Mouse (Mus musculus): Measurements from ENCODE around the gene Cd247. TPM values are rescaled to one million over a fixed set of nuclear protein-coding genes. Genes with fewer than 3 reads are reported as not detected.

The Cd247 gene
- polyA plus RNA-seq, 1 experiment, result 17.2 TPM

DNA sequence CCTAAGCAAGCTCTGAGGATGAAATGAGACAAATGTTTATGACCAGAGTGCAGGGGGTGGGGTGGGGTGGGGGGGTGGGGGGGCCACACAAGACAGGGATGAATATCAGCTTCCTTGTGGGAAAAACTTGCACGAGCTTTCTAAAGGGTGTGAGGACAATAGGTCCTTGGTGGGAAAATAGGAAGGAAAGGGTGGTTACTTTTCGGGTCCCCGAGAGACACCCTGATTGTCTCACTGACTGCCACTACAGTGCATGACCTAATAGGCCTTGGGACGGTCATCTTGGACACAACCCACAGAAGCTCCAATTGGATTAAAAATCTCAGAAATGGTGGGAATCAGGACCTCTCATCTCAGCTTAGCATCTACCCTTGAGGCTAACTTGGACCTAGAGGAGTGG, 30.7 kb downstream of the Cd247 start:
- Histone ChIP-seq H3K4me1 (ENCODE audit: control insufficient read depth, insufficient read depth, low read length) (no peaks in the 10 kb centered on the region), H3K27ac (ENCODE audit: control insufficient read depth, insufficient read depth, low read depth, low read length) (no peak overlapping the region), H3K4me3 (ENCODE audit: control insufficient read depth, low read depth, low read length) (no peak overlapping the region), H3K36me3 (ENCODE audit: control insufficient read depth, insufficient read depth, low read length) (no peaks in the 10 kb centered on the region), H3K27me3 (ENCODE audit: control insufficient read depth, insufficient read depth, low read length) (no peaks in the 10 kb centered on the region)
- TF ChIP-seq POLR2A (IDR thresholded peaks at IDR 0.05; ENCODE audit: control insufficient read depth, low read depth, low read length) (no peak), CTCF (IDR thresholded peaks at IDR 0.05; ENCODE audit: control insufficient read depth, insufficient read depth, insufficient replicate concordance, low read depth, low read length) (no peak)

DNA sequence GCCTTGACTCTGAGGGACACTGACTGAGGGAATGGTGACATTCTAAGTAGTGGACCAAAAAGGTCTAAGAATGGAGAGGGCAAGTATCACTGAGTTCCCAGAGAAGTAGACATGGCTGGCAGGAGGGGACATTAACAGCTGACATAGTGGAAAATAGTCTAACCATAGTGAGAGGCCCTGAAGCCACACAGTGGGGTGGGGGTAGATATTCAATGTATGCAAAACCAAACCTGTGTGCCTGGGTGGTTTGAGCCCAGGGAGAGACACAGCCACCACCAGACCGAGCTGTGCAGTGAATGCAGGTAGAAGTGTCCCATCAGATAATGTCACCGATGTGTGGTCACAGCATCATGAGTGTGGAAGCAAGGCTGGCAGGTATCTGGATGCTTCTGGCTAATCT, 33.5 kb downstream of the Cd247 start:
- H3K27me3 ChIP-seq (ENCODE audit: control insufficient read depth, insufficient read depth, low read length), result no peaks in the 10 kb centered on the region
- no peak overlapping the region for H3K27ac ChIP-seq (ENCODE audit: control insufficient read depth, insufficient read depth, low read depth, low read length)
- H3K4me3 ChIP-seq (ENCODE audit: control insufficient read depth, low read depth, low read length), result no peak overlapping the region
- H3K4me1 ChIP-seq (ENCODE audit: control insufficient read depth, insufficient read depth, low read length), result no peaks in the 10 kb centered on the region
- TF ChIP-seq POLR2A (IDR thresholded peaks at IDR 0.05; ENCODE audit: control insufficient read depth, low read depth, low read length) (no peak), CTCF (IDR thresholded peaks at IDR 0.05; ENCODE audit: control insufficient read depth, insufficient read depth, insufficient replicate concordance, low read depth, low read length) (no peak)
- H3K36me3 ChIP-seq (ENCODE audit: control insufficient read depth, insufficient read depth, low read length), result no peaks in the 10 kb centered on the region

DNA sequence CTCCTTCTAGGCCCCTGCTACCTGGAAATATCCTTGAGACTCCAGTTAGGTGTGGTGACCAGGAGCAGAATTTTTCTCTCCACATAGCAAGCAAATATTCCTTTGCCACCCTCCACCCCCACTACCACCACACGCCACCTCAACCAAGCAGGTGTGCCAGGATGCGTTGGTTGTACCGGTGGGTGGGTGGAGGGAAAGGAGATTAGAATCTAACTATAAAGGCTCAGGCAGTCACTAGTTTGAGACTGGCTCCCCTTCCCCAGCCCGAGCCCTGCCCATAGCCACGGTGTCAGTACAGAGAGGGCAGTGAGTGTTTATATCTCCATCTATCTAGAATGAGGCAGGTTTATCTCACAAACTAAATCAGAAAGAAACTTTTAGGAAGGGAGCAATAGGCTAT, 39.7 kb downstream of the Cd247 start:
- no peaks in the 10 kb centered on the region for H3K4me1 ChIP-seq (ENCODE audit: control insufficient read depth, insufficient read depth, low read length)

DNA sequence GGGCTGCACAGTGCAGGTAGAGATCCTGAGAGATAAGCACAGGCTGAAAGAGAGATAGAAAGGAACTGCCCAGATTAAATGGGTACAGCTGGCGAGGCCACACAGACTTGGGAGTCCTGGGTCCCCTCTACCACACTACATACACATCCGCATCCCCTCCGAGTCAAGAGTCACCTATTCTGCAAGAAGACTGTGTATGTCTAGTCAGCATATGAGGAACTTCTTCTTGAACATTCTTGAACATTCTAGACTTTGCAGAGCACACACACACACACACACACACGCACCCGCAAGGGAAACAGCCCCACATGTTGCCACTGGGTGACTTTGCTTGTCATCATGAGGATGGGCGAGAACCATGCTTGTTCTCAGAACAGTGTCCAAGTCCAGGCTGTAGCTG, 40.1 kb downstream of the Cd247 start:
- no peaks in the 10 kb centered on the region for H3K27me3 ChIP-seq (ENCODE audit: control insufficient read depth, insufficient read depth, low read length)
- no peaks in the 10 kb centered on the region for H3K36me3 ChIP-seq (ENCODE audit: control insufficient read depth, insufficient read depth, low read length)
- H3K4me3 ChIP-seq (ENCODE audit: control insufficient read depth, low read depth, low read length), result no peak overlapping the region
- H3K27ac ChIP-seq (ENCODE audit: control insufficient read depth, insufficient read depth, low read depth, low read length), result no peak overlapping the region
- TF ChIP-seq POLR2A (IDR thresholded peaks at IDR 0.05; ENCODE audit: control insufficient read depth, low read depth, low read length), result no peak
- H3K4me1 ChIP-seq (ENCODE audit: control insufficient read depth, insufficient read depth, low read length), result no peaks in the 10 kb centered on the region

More for the DNA sequence above, 39.7 kb downstream of the Cd247 start:
- H3K27ac ChIP-seq (ENCODE audit: control insufficient read depth, insufficient read depth, low read depth, low read length), result no peak overlapping the region
- TF ChIP-seq POLR2A (IDR thresholded peaks at IDR 0.05; ENCODE audit: control insufficient read depth, low read depth, low read length) (no peak), CTCF (IDR thresholded peaks at IDR 0.05; ENCODE audit: control insufficient read depth, insufficient read depth, insufficient replicate concordance, low read depth, low read length) (no peak)
- H3K27me3 ChIP-seq (ENCODE audit: control insufficient read depth, insufficient read depth, low read length), result no peaks in the 10 kb centered on the region
- no peak overlapping the region for H3K4me3 ChIP-seq (ENCODE audit: control insufficient read depth, low read depth, low read length)
- no peaks in the 10 kb centered on the region for H3K36me3 ChIP-seq (ENCODE audit: control insufficient read depth, insufficient read depth, low read length)

DNA sequence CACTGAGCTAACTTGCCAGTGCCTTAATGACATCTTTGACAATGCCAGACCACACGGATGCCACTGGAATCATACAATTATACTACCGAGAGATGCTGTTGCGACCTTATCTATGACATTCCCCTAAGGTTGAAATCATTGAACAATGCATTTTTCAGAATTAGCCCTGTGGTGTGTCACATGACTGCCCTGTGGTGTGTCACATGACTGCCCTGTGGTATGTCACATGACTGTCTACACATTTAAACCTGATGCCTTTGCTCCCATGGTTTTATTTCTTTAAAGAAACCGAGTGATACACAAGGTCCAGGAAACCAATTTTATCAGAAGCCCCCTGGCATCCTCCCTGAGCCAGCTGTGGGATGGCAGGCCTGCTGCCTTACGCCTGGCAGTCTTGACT, 41.4 kb downstream of the Cd247 start:
- TF ChIP-seq CTCF (IDR thresholded peaks at IDR 0.05; ENCODE audit: control insufficient read depth, insufficient read depth, insufficient replicate concordance, low read depth, low read length) (no peak), POLR2A (IDR thresholded peaks at IDR 0.05; ENCODE audit: control insufficient read depth, low read depth, low read length) (no peak)
- Histone ChIP-seq H3K36me3 (ENCODE audit: control insufficient read depth, insufficient read depth, low read length) (no peaks in the 10 kb centered on the region), H3K27me3 (ENCODE audit: control insufficient read depth, insufficient read depth, low read length) (no peaks in the 10 kb centered on the region), H3K27ac (ENCODE audit: control insufficient read depth, insufficient read depth, low read depth, low read length) (no peak overlapping the region), H3K4me1 (ENCODE audit: control insufficient read depth, insufficient read depth, low read length) (no peaks in the 10 kb centered on the region; the same call in 1 of the 2 replicates), H3K4me3 (ENCODE audit: control insufficient read depth, low read depth, low read length) (no peak overlapping the region)

DNA sequence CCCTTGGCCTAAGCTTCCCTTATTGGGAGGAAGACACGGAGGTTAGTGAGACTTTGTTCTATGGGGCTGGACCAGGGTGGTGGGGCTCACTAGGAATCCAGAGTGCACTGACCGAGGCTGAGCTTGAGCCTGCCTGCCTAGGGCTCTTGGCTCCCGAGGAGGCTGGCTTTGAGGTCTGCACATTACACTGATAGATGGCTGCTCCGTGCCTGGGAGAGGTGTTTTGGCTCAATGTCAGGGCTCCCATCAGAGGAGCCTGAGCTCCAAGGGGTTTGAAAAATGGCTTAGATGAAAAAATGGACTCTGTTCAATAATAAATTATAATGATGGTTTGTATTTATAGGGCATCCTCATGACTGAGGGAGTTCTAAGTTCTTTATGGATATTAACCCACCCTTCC, 44.8 kb downstream of the Cd247 start:
- Histone ChIP-seq H3K36me3 (ENCODE audit: control insufficient read depth, insufficient read depth, low read length) (no peaks in the 10 kb centered on the region), H3K27me3 (ENCODE audit: control insufficient read depth, insufficient read depth, low read length) (no peaks in the 10 kb centered on the region), H3K4me3 (ENCODE audit: control insufficient read depth, low read depth, low read length) (no peak overlapping the region), H3K27ac (ENCODE audit: control insufficient read depth, insufficient read depth, low read depth, low read length) (no peak overlapping the region), H3K4me1 (ENCODE audit: control insufficient read depth, insufficient read depth, low read length) (peaks cover 2% of the 10 kb centered on the region; the same call in 1 of the 2 replicates)
- TF ChIP-seq POLR2A (IDR thresholded peaks at IDR 0.05; ENCODE audit: control insufficient read depth, low read depth, low read length) (no peak), CTCF (IDR thresholded peaks at IDR 0.05; ENCODE audit: control insufficient read depth, insufficient read depth, insufficient replicate concordance, low read depth, low read length) (no peak)

DNA sequence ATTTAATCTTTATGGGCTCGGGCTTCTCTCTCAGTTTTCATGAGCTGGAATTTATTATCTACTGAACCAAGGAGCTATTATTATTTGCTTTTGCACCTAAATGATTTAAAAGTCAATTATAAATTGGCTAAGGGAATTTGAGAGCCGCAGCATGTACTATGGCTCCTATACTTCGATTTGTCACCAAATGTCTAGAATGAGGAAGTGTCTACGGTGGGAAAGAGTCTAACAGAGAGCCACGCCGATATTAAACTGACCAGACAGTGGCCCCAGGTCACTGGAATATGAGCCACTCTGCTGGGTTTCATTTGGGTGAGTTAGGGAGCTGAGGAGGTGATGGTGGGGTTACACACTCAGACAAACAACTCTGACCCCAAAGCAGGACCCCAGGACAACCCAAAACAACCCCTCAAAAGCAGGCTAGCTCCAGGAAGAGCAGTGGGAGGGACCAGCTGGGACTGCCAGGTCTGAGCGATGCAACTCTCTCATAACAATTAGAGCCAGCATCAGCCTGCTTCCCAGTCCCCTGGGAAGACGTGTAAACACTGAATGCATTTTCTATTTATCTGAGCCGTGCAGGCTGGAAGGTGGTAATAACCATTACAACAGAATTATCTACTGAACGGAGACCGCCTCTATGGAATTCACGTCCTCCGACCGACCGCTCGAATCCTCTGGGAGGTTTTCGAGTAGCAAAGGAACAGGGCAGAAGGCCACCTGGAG, 45.6 kb downstream of the Cd247 start:
- H3K27me3 ChIP-seq (ENCODE audit: control insufficient read depth, insufficient read depth, low read length), result no peaks in the 10 kb centered on the region
- TF ChIP-seq POLR2A (IDR thresholded peaks at IDR 0.05; ENCODE audit: control insufficient read depth, low read depth, low read length), result no peak
- TF ChIP-seq CTCF (IDR thresholded peaks at IDR 0.05; ENCODE audit: control insufficient read depth, insufficient read depth, insufficient replicate concordance, low read depth, low read length), result no peak
- no peak overlapping the region for H3K4me3 ChIP-seq (ENCODE audit: control insufficient read depth, low read depth, low read length)
- H3K36me3 ChIP-seq (ENCODE audit: control insufficient read depth, insufficient read depth, low read length), result no peaks in the 10 kb centered on the region
- no peak overlapping the region for H3K27ac ChIP-seq (ENCODE audit: control insufficient read depth, insufficient read depth, low read depth, low read length)
- peaks cover 2% of the 10 kb centered on the region; the same call in 1 of the 2 replicates for H3K4me1 ChIP-seq (ENCODE audit: control insufficient read depth, insufficient read depth, low read length)
